Mouse (Mus musculus) neutrophil, adult 5-6 weeks (primary cell): ENCODE data around the gene Ago4. TPM values are rescaled to one million over a fixed set of nuclear protein-coding genes. Genes with fewer than 3 reads are reported as not detected.

Source experiments
- ATAC-seq: fragments of 151-379, 151-347 bp; 2 replicates; pipeline ENCODE4 v1.8.0; 2017; ENCODE audit warnings: mild to moderate bottlenecking, moderate TSS enrichment; ENCODE audit not compliant: insufficient number of reproducible peaks, poor library complexity, low FRiP score, severe bottlenecking; ENCODE audit errors: extremely low read depth
- total RNA-seq: library from RNA; stranded (forward); fragments of 200-1000 nt; gene quantifications from 2 replicates; pipeline ENCODE4 v1.2.3, GENCODE M21; 2017

Ago4 gene
- total RNA-seq, 1 experiment from 2014 or later, result 18.7 TPM

GRCm38 (mm10) chr4:126533729-126534070 is 428 bp upstream of the Ago4 start:
- no peak for ATAC-seq

- ATAC-seq, result no peak
Observed at GRCm38 (mm10) chr4:126532292-126532691, 980 bp downstream of the Ago4 start.

- ATAC-seq, result no peak
Observed at GRCm38 (mm10) chr4:126526828-126527227, 6.4 kb downstream of the Ago4 start.

- no peak for ATAC-seq
Observed at GRCm38 (mm10) chr4:126526164-126526563, 7.1 kb downstream of the Ago4 start.

- no peak for ATAC-seq
Observed at GRCm38 (mm10) chr4:126512308-126513066, 20.8 kb downstream of the Ago4 start.

- no peak for ATAC-seq
Observed at GRCm38 (mm10) chr4:126511013-126511412, 22.3 kb downstream of the Ago4 start.

GRCm38 (mm10) chr4:126509072-126509471 is 24.2 kb downstream of the Ago4 start:
- ATAC-seq, result no peak

- ATAC-seq, result no peak
Observed at GRCm38 (mm10) chr4:126508110-126508899, 25.0 kb downstream of the Ago4 start.

- ATAC-seq, result no peak
Observed at GRCm38 (mm10) chr4:126502977-126503309, 30.3 kb downstream of the Ago4 start.

- ATAC-seq, result no peak
Observed at GRCm38 (mm10) chr4:126502141-126502976, 30.9 kb downstream of the Ago4 start.

GRCm38 (mm10) chr4:126498601-126499000 is 34.7 kb downstream of the Ago4 start:
- no peak for ATAC-seq

- ATAC-seq, result no peak
Observed at GRCm38 (mm10) chr4:126496963-126497362, 36.3 kb downstream of the Ago4 start.

- no peak for ATAC-seq
Observed at GRCm38 (mm10) chr4:126495942-126496790, 37.1 kb downstream of the Ago4 start.

- no peak for ATAC-seq
Observed at GRCm38 (mm10) chr4:126495453-126495852, 37.8 kb downstream of the Ago4 start.

GRCm38 (mm10) chr4:126493416-126493815 is 39.9 kb downstream of the Ago4 start:
- no peak for ATAC-seq

- ATAC-seq, result no peak
Observed at GRCm38 (mm10) chr4:126491977-126492376, 41.3 kb downstream of the Ago4 start.

- no peak for ATAC-seq
Observed at GRCm38 (mm10) chr4:126490726-126491125, 42.5 kb downstream of the Ago4 start.

- ATAC-seq, result peak; percentile 48; the same call in 1 of the 2 replicates
Observed at GRCm38 (mm10) chr4:126489811-126490210, 43.5 kb downstream of the Ago4 start.

GRCm38 (mm10) chr4:126486217-126486616 is 47.1 kb downstream of the Ago4 start:
- ATAC-seq, result no peak
